Mouse (Mus musculus): ENCODE data around the gene Rara. TPM values are rescaled to one million over a fixed set of nuclear protein-coding genes. Genes with fewer than 3 reads are reported as not detected.
A peak's percentile ranks its signal among the peaks of the same experiment; 100 is the strongest.
"Not testable (repeated sequence)": the region's sequence is repeated elsewhere in the genome, so short reads cannot be mapped to it uniquely, and the experiment has no call there.

Rara gene
- polyA plus RNA-seq, 1 experiment: 6.3 TPM

GRCm38 (mm10) chr11:98981289-98981996 lies 53.8 kb downstream of the Rara start:
- H3K4me3 ChIP-seq (ENCODE audit: insufficient read depth, low read length): peak overlapping the region; percentile 51
- peaks cover 2% of the 10 kb centered on the region; the same call in 1 of the 2 replicates for H3K4me1 ChIP-seq (ENCODE audit: control insufficient read depth, insufficient read depth, low read length)
- peak overlapping the region; percentile 87 for H3K27ac ChIP-seq (ENCODE audit: insufficient read depth, low read length)
- TF ChIP-seq CTCF (IDR thresholded peaks at IDR 0.05; ENCODE audit: extremely low read depth, insufficient read depth, low read length) (no peak), POLR2A (IDR thresholded peaks at IDR 0.05; ENCODE audit: extremely low read depth, insufficient read depth, low read length) (no peak)

DNA sequence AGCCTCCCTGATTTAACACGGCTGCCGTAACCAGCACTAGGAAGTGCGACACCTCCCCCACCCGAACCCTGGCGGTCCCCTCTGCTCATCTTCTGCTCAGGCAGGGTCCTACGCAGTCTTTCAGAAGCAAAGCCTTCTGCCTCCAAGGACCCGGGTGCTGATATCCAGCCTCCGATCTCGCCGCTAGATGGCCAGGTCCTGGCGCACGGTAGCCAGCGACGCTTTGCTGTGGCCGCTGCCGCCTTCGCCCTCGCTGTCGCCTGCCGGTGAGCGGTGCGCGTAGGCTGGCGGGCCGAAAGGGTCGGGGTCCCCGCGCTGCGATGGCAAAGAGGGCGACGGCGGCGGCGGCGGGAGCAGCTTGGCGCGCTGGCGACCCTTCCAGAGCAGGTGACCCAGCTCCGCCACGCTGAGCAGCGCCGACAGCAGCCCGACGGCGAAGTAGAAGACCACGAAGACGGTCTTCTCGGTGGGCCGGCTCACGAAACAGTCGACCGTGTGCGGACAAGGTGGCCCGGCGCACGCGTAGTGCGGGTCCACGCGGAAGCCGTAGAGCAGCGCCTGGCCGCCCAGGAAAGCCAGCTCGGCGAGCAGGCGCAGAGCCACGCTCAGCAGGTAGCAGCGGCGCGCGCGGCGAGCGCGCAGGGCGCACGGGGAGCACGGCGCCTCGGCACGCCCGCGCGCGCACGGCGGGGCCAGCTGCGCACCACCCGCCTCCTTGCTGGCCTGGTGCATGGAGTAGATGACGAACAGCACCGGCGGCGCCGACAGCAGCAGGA lies 54.6 kb downstream of the Rara start:
- peaks cover 2% of the 10 kb centered on the region; the same call in 1 of the 2 replicates for H3K4me1 ChIP-seq (ENCODE audit: control insufficient read depth, insufficient read depth, low read length)
- TF ChIP-seq CTCF (IDR thresholded peaks at IDR 0.05; ENCODE audit: extremely low read depth, insufficient read depth, low read length) (peak; percentile 35), POLR2A (IDR thresholded peaks at IDR 0.05; ENCODE audit: extremely low read depth, insufficient read depth, low read length) (peak; percentile 53; the same call in 1 of the 2 replicates)
- peak overlapping the region; percentile 51 for H3K4me3 ChIP-seq (ENCODE audit: insufficient read depth, low read length)
- H3K27ac ChIP-seq (ENCODE audit: insufficient read depth, low read length): peak overlapping the region; percentile 91

- TF ChIP-seq CTCF (IDR thresholded peaks at IDR 0.05; ENCODE audit: extremely low read depth, insufficient read depth, low read length) (no peak), POLR2A (IDR thresholded peaks at IDR 0.05; ENCODE audit: extremely low read depth, insufficient read depth, low read length) (no peak; the same call in 1 of the 2 replicates)
- Histone ChIP-seq H3K4me1 (ENCODE audit: control insufficient read depth, insufficient read depth, low read length) (peaks cover 2% of the 10 kb centered on the region; the same call in 1 of the 2 replicates), H3K4me3 (ENCODE audit: insufficient read depth, low read length) (peak within 1 kb of the TSS; percentile 51), H3K27ac (ENCODE audit: insufficient read depth, low read length) (peak within 1 kb of the TSS; percentile 91)
These were observed 55.1 kb downstream of the Rara start, which contains the start of gene Gjd3 for GRCm38 (mm10) chr11:98982773-98983133. Gene Gjd3 (minus strand): TSS chr11:98983016.

- Histone ChIP-seq H3K27ac (ENCODE audit: insufficient read depth, low read length) (no peak overlapping the region), H3K4me1 (ENCODE audit: control insufficient read depth, insufficient read depth, low read length) (peaks cover 2% of the 10 kb centered on the region; the same call in 1 of the 2 replicates), H3K4me3 (ENCODE audit: insufficient read depth, low read length) (no peak overlapping the region)
- TF ChIP-seq POLR2A (IDR thresholded peaks at IDR 0.05; ENCODE audit: extremely low read depth, insufficient read depth, low read length) (no peak), CTCF (IDR thresholded peaks at IDR 0.05; ENCODE audit: extremely low read depth, insufficient read depth, low read length) (no peak)
These were observed 55.9 kb downstream of the Rara start for GRCm38 (mm10) chr11:98983551-98983950.

GRCm38 (mm10) chr11:98985542-98985941 lies 57.9 kb downstream of the Rara start:
- TF ChIP-seq POLR2A (IDR thresholded peaks at IDR 0.05; ENCODE audit: extremely low read depth, insufficient read depth, low read length) (no peak), CTCF (IDR thresholded peaks at IDR 0.05; ENCODE audit: extremely low read depth, insufficient read depth, low read length) (no peak)
- no peak overlapping the region for H3K4me3 ChIP-seq (ENCODE audit: insufficient read depth, low read length)

DNA sequence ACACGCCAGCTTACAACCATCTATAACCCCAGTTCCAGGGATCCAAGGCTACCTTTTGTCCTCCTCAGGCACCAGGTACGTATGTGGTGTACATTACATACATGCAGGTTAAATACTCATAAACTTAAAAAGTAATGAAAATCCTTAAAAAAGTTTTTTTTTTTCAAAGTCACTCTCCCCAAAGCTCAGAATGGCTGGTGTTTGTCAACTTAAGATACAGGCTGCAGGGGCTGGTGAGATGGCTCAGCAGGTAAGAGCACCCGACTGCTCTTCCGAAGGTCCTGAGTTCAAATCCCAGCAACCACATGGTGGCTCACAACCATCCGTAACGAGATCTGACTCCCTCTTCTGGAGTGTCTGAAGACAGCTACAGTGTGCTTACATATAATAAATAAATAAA lies 60.6 kb downstream of the Rara start:
- not testable (repeated sequence) for H3K4me1 ChIP-seq (ENCODE audit: control insufficient read depth, insufficient read depth, low read length); H3K27ac ChIP-seq (ENCODE audit: insufficient read depth, low read length); H3K4me3 ChIP-seq (ENCODE audit: insufficient read depth, low read length)

More at GRCm38 (mm10) chr11:98985542-98985941, 57.9 kb downstream of the Rara start:
- Histone ChIP-seq H3K4me1 (ENCODE audit: control insufficient read depth, insufficient read depth, low read length) (peaks cover 2% of the 10 kb centered on the region; the same call in 1 of the 2 replicates), H3K27ac (ENCODE audit: insufficient read depth, low read length) (no peak overlapping the region)

GRCm38 (mm10) chr11:98990866-98991265 lies 63.2 kb downstream of the Rara start:
- Histone ChIP-seq H3K4me3 (ENCODE audit: insufficient read depth, low read length) (no peak overlapping the region), H3K27ac (ENCODE audit: insufficient read depth, low read length) (no peak overlapping the region), H3K4me1 (ENCODE audit: control insufficient read depth, insufficient read depth, low read length) (no peaks in the 10 kb centered on the region)
- no peak for TF ChIP-seq CTCF (IDR thresholded peaks at IDR 0.05; ENCODE audit: extremely low read depth, insufficient read depth, low read length)
- no peak for TF ChIP-seq POLR2A (IDR thresholded peaks at IDR 0.05; ENCODE audit: extremely low read depth, insufficient read depth, low read length)

DNA sequence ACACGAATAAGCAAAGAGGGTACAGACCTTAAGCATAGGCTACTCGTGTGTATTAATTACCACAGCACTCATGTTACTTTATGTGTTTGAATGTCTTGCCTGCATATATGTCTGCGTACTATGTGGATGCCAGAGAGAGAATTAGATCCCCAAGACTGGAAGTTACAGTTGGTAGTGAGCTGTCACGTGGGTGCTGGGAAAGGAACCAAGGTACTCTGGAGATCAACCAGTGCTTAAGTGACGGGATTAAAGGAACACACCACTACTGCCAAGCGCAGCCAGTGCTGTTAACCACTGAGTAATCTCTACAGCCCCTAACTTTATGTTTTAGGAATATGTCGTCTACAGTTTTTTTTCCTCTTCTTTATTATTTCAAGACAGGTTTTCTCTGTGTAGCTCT lies 68.4 kb downstream of the Rara start:
- no peak for TF ChIP-seq POLR2A (IDR thresholded peaks at IDR 0.05; ENCODE audit: extremely low read depth, insufficient read depth, low read length)
- TF ChIP-seq CTCF (IDR thresholded peaks at IDR 0.05; ENCODE audit: extremely low read depth, insufficient read depth, low read length): no peak
- no peak overlapping the region for H3K27ac ChIP-seq (ENCODE audit: insufficient read depth, low read length)
- no peaks in the 10 kb centered on the region for H3K4me1 ChIP-seq (ENCODE audit: control insufficient read depth, insufficient read depth, low read length)
- no peak overlapping the region for H3K4me3 ChIP-seq (ENCODE audit: insufficient read depth, low read length)

DNA sequence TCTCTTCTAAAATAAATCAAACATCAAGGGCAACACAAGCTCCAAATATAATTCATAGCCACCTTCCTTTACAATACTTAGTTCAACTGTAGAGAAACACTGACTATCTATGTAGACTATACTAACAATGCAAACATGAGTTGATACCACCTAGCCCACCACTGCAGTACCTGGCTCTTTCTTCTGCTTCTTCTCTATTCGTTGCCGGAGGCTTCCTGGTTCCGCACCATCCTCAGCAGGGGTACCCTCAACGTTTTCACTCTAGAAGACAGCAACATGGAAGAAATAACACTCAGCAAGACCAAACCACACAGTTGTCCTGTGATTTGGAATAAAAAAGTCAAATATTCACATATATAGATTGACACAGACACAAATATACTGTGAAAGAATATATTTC lies 70.0 kb downstream of the Rara start:
- no peaks in the 10 kb centered on the region for H3K4me1 ChIP-seq (ENCODE audit: control insufficient read depth, insufficient read depth, low read length)
- H3K27ac ChIP-seq (ENCODE audit: insufficient read depth, low read length): no peak overlapping the region
- no peak overlapping the region for H3K4me3 ChIP-seq (ENCODE audit: insufficient read depth, low read length)
- no peak for TF ChIP-seq POLR2A (IDR thresholded peaks at IDR 0.05; ENCODE audit: extremely low read depth, insufficient read depth, low read length)
- TF ChIP-seq CTCF (IDR thresholded peaks at IDR 0.05; ENCODE audit: extremely low read depth, insufficient read depth, low read length): no peak

- Histone ChIP-seq H3K4me1 (ENCODE audit: control insufficient read depth, insufficient read depth, low read length) (no peaks in the 10 kb centered on the region), H3K4me3 (ENCODE audit: insufficient read depth, low read length) (no peak overlapping the region), H3K27ac (ENCODE audit: insufficient read depth, low read length) (no peak overlapping the region)
- no peak for TF ChIP-seq POLR2A (IDR thresholded peaks at IDR 0.05; ENCODE audit: extremely low read depth, insufficient read depth, low read length)
- TF ChIP-seq CTCF (IDR thresholded peaks at IDR 0.05; ENCODE audit: extremely low read depth, insufficient read depth, low read length): no peak
These were observed 71.2 kb downstream of the Rara start for GRCm38 (mm10) chr11:98998776-98999175.
